8 mouse cellular contexts compared by ENCODE assay signal in the genomic region with DNA sequence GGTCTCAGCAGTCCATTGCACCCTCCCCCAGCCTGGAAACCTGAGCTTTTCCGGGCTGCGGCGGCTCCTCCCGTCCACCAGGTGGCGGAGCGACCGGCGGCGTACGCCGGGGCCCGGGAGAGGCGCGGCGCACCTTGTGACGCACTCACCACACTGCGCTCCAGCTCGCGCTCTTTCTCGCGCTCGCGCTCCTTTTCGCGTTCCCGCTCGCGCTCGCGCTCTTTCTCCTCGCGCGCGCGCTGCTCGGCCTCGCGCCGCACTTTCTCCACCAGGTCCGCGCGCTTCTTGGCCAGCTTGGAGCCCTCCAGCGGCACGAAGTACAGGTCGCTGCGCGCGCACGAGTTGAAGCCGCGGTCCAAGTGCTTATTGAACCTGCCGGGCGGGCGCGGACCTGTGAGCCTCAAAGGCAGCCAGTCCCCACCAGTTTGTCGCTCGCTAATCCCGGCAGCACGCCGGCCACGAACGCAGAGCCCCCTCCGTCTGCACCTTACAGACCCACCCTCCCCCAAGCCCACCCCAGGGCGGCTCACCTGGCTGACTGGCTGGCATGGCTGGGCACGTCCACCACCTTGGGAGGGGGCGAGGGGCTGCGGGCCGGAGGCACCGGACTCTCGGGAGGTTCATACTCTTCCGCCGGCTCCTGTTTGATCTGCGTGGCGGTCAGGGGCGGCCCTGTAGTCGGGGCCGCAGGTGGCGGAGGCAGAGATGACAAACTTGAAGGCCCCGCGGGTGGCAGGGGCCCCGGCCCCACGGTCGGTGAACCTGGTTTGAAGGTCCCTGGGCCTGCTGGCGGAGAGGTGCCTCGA. TPM values are rescaled to one million over a fixed set of nuclear protein-coding genes. Genes with fewer than 3 reads are reported as not detected.
DNase-seq lines count a peak whose midpoint lies in the region; ATAC-seq and TF ChIP-seq lines count a peak whose summit lies in the region.

No protein-coding gene starts in this region.

- TF ChIP-seq CTCF in lung, postnatal 0 days (IDR thresholded peaks at IDR 0.05), result peak; percentile 94

- H3K27ac ChIP-seq in hindbrain, embryonic 11.5 days (ENCODE audit: low read depth, low read length), result peak overlapping the region; percentile 86
- peak overlapping the region; percentile 92 for H3K27ac ChIP-seq in lung, postnatal 0 days (ENCODE audit: low read length)

- 0 out of 2 replicates have a peak, but pooled peaks cover 7% of the 10 kb centered on the region for H3K36me3 ChIP-seq in hindbrain, embryonic 11.5 days (ENCODE audit: control insufficient read depth, insufficient read depth, low read length)
- peaks cover 12% of the 10 kb centered on the region; the same call in 1 of the 2 replicates for H3K36me3 ChIP-seq in lung, postnatal 0 days (ENCODE audit: insufficient read depth, low read length)

- under 1% methylated on average over 84 of the region's 85 CpGs for WGBS in hindbrain, embryonic 11.5 days
- WGBS in lung, postnatal 0 days, result 3% methylated on average over 82 of the region's 85 CpGs

- ATAC-seq in hindbrain, embryonic 11.5 days (ENCODE audit: low FRiP score), result peak; percentile 84
- peak; percentile 85 for ATAC-seq in lung, postnatal 0 days

- peak overlapping the region; percentile 86 for H3K9ac ChIP-seq in hindbrain, embryonic 11.5 days (ENCODE audit: low read depth, low read length)
- H3K9ac ChIP-seq in lung, postnatal 0 days (replicated peaks; ENCODE audit: low read depth), result peak overlapping the region; percentile 68

- H3K4me2 ChIP-seq in hindbrain, embryonic 11.5 days (replicated peaks; ENCODE audit: low read depth, low read length), result peak overlapping the region; percentile 97
- H3K4me2 ChIP-seq in lung, postnatal 0 days (replicated peaks; ENCODE audit: low read depth, low read length), result peak overlapping the region; percentile 99

- H3K4me1 ChIP-seq in hindbrain, embryonic 11.5 days (replicated peaks; ENCODE audit: control insufficient read depth, insufficient read depth, low read length), result peaks cover 14% of the 10 kb centered on the region
- no peaks in the 10 kb centered on the region for H3K4me1 ChIP-seq in lung, postnatal 0 days (ENCODE audit: insufficient read depth, low read depth, low read length)

- H3K9me3 ChIP-seq in hindbrain, embryonic 11.5 days (ENCODE audit: control insufficient read depth, low read length), result no peaks in the 10 kb centered on the region
- no peaks in the 10 kb centered on the region for H3K9me3 ChIP-seq in lung, postnatal 0 days (ENCODE audit: low read length)

- H3K27me3 ChIP-seq in hindbrain, embryonic 11.5 days (ENCODE audit: control insufficient read depth, insufficient read depth, low read length), result no peaks in the 10 kb centered on the region
- H3K27me3 ChIP-seq in lung, postnatal 0 days (replicated peaks; ENCODE audit: insufficient read depth, low read length), result no peaks in the 10 kb centered on the region

- H3K4me3 ChIP-seq in hindbrain, embryonic 11.5 days (ENCODE audit: low read depth, low read length), result peak overlapping the region; percentile 51
- peak overlapping the region; percentile 53 for H3K4me3 ChIP-seq in lung, postnatal 0 days (ENCODE audit: low read depth, low read length)

- no peak for TF ChIP-seq EP300 in lung, postnatal 0 days (IDR thresholded peaks at IDR 0.05)

- peak; percentile 96 for DNase-seq in Muller cell, postnatal 12 days (ENCODE audit: inconsistent ontology term)
- peak; percentile 97 for DNase-seq in cerebellum, adult 9-11 months
- DNase-seq in frontal cortex, adult 2 months (ENCODE audit: extremely low spot score in 1 of 2, low spot score in 1 of 2), result peak; percentile 85 to 94
- DNase-seq in hindbrain, embryonic 11.5 days (ENCODE audit: low spot score), result peak; percentile 97
- DNase-seq in layer of hippocampus, adult 9-11 months, result peak; percentile 94
- DNase-seq in lung, postnatal 0 days (ENCODE audit: low spot score), result peak; percentile 97
- DNase-seq in ovary, postnatal 10 days (ENCODE audit: low spot score), result peak; percentile 88
- DNase-seq in thymus, postnatal 0 days (ENCODE audit: low spot score), result peak; percentile 96

RNA-seq across cellular contexts. Expression of a gene that starts 4.5 kb away (rescaled TPM):
- 383 and 401 TPM in 2 replicates for polyA plus RNA-seq in frontal cortex, adult 2 months (2012; rRNA removed)
- 553 and 590 TPM in 2 replicates for polyA plus RNA-seq in hindbrain, embryonic 11.5 days (2014; fragmentation: Nextera tagmentation; extraction: Ambion mirVana)
- 332 and 367 TPM in 2 replicates for polyA plus RNA-seq in lung, postnatal 0 days (2015; fragmentation: Nextera tagmentation; extraction: Ambion mirVana)
- polyA plus RNA-seq in thymus, postnatal 0 days (2015; fragmentation: Nextera tagmentation; extraction: Ambion mirVana), result 541 and 549 TPM in 2 replicates

RNA-seq across cellular contexts. Expression of a gene that starts 7.2 kb away (rescaled TPM):
- polyA plus RNA-seq in frontal cortex, adult 2 months (2012; rRNA removed), result 5.1 and 7.1 TPM in 2 replicates
- 7.1 and 7.9 TPM in 2 replicates for polyA plus RNA-seq in hindbrain, embryonic 11.5 days (2014; fragmentation: Nextera tagmentation; extraction: Ambion mirVana)
- 24.0 and 27.8 TPM in 2 replicates for polyA plus RNA-seq in lung, postnatal 0 days (2015; fragmentation: Nextera tagmentation; extraction: Ambion mirVana)
- polyA plus RNA-seq in thymus, postnatal 0 days (2015; fragmentation: Nextera tagmentation; extraction: Ambion mirVana), result 157 and 167 TPM in 2 replicates

RNA-seq across cellular contexts. Expression of a gene that starts 10.1 kb away (rescaled TPM):
- not detected in 2 replicates for polyA plus RNA-seq in frontal cortex, adult 2 months (2012; rRNA removed)
- not detected in 2 replicates for polyA plus RNA-seq in hindbrain, embryonic 11.5 days (2014; fragmentation: Nextera tagmentation; extraction: Ambion mirVana)
- polyA plus RNA-seq in lung, postnatal 0 days (2015; fragmentation: Nextera tagmentation; extraction: Ambion mirVana), result not detected in 2 replicates
- polyA plus RNA-seq in thymus, postnatal 0 days (2015; fragmentation: Nextera tagmentation; extraction: Ambion mirVana), result not detected in 2 replicates

RNA-seq across cellular contexts. Expression of a gene that starts 10.6 kb away (rescaled TPM):
- polyA plus RNA-seq in frontal cortex, adult 2 months (2012; rRNA removed), result 75.6 and 84.2 TPM in 2 replicates
- 9.2 and 12.7 TPM in 2 replicates for polyA plus RNA-seq in hindbrain, embryonic 11.5 days (2014; fragmentation: Nextera tagmentation; extraction: Ambion mirVana)
- 9.6 and 11.2 TPM in 2 replicates for polyA plus RNA-seq in lung, postnatal 0 days (2015; fragmentation: Nextera tagmentation; extraction: Ambion mirVana)
- 4.5 and 4.7 TPM in 2 replicates for polyA plus RNA-seq in thymus, postnatal 0 days (2015; fragmentation: Nextera tagmentation; extraction: Ambion mirVana)

RNA-seq across cellular contexts. Expression of a gene that starts 23.8 kb away (rescaled TPM):
- polyA plus RNA-seq in frontal cortex, adult 2 months (2012; rRNA removed), result 822 and 850 TPM in 2 replicates
- 5.9 and 7.1 TPM in 2 replicates for polyA plus RNA-seq in hindbrain, embryonic 11.5 days (2014; fragmentation: Nextera tagmentation; extraction: Ambion mirVana)
- 1.2 and 1.5 TPM in 2 replicates for polyA plus RNA-seq in lung, postnatal 0 days (2015; fragmentation: Nextera tagmentation; extraction: Ambion mirVana)
- polyA plus RNA-seq in thymus, postnatal 0 days (2015; fragmentation: Nextera tagmentation; extraction: Ambion mirVana), result 3.8 TPM in 2 replicates

Comparison
In these comparisons a context has a peak if more than half of its experiments do, and no peak if none do; other contexts are left out.
1. Peak in every context shown above with its lines: DNase-seq, ATAC-seq, H3K4me3 ChIP-seq and H3K27ac ChIP-seq.